Comparison of ENCODE assay signal across 8 mouse cellular contexts in the genomic region with DNA sequence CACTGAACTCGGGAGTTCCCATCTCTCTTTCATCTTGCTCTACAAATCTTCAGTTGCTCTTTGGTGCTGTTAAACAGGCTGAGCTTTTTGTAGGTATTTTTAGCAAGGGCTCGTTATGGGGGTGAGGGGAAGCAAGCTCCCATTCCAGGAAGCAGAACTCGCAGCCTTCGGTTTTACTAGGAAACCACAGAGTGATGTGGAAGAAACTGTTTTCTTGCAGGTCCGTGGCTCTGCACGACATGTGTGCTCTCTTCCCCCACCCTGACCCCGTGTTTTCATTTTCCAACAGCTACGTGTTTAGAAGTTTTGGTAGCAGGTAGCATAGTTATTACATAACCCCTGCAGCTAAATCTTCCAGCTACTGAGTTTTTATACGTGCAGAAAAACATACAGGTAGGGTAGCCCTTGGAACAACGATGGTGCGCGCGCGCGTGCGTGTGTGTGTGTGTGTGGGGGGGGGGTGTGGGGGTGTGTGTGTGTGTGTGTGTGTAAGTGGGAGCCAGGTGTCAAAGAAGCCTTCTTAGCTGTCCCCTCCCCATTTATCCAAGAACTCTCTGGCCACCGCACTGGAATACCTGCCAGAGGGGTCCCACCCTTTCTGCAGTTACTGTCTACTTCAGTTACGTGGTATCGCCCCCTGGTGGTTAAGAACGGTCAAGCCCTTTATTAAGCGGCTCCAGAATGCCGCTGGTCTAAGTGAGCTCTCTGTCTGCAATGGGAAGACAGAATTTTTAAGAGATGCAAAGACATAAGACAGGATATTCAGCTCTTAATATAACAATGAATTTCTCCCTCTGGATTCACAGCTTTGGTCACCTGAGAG. TPM values are rescaled to one million over a fixed set of nuclear protein-coding genes. Genes with fewer than 3 reads are reported as not detected.
DNase-seq lines count a peak whose midpoint lies in the region; ATAC-seq and TF ChIP-seq lines count a peak whose summit lies in the region.

No protein-coding gene starts in this region.

- no peak for TF ChIP-seq POLR2A in heart, adult 2 months (IDR thresholded peaks at IDR 0.05; ENCODE audit: insufficient read depth, low read depth, low read length)

- WGBS in heart, adult 2 months, result 35% methylated on average over 22 of the region's 22 CpGs
- WGBS in liver, embryonic 13.5 days (ENCODE audit: insufficient replicate concordance), result 14% methylated on average over 22 of the region's 22 CpGs
- WGBS in neural tube, embryonic 11.5 days, result 49% methylated on average over 22 of the region's 22 CpGs

- no peaks in the 10 kb centered on the region for H3K27me3 ChIP-seq in heart, adult 2 months (ENCODE audit: control insufficient read depth, insufficient read depth, low read length)
- H3K27me3 ChIP-seq in liver, embryonic 13.5 days, result no peaks in the 10 kb centered on the region
- no peaks in the 10 kb centered on the region for H3K27me3 ChIP-seq in neural tube, embryonic 11.5 days (ENCODE audit: control insufficient read depth, insufficient read depth, low read length)

- H3K9ac ChIP-seq in heart, adult 2 months (ENCODE audit: low read depth, low read length), result no peak overlapping the region; the same call in 1 of the 2 replicates
- no peak overlapping the region for H3K9ac ChIP-seq in liver, embryonic 13.5 days
- no peak overlapping the region for H3K9ac ChIP-seq in neural tube, embryonic 11.5 days (ENCODE audit: low read length)

- no peaks in the 10 kb centered on the region for H3K9me3 ChIP-seq in liver, embryonic 13.5 days (replicated peaks)
- no peaks in the 10 kb centered on the region for H3K9me3 ChIP-seq in neural tube, embryonic 11.5 days (ENCODE audit: control insufficient read depth, low read length)

- no peaks in the 10 kb centered on the region for H3K79me2 ChIP-seq in heart, adult 2 months (replicated peaks; ENCODE audit: control insufficient read depth, insufficient read depth, low read length)

- no peaks in the 10 kb centered on the region for H3K4me1 ChIP-seq in heart, adult 2 months (ENCODE audit: control insufficient read depth, insufficient read depth, low read length)
- peaks cover 8% of the 10 kb centered on the region for H3K4me1 ChIP-seq in liver, embryonic 13.5 days (replicated peaks)
- H3K4me1 ChIP-seq in neural tube, embryonic 11.5 days (ENCODE audit: control insufficient read depth, insufficient read depth, low read length), result no peaks in the 10 kb centered on the region

- intact Hi-C loops in heart, adult 2 months (cut with DNase I), result loop anchor here (5.0 kb wide), 2 partner anchors 59 to 79 kb away; no protein-coding TSS in a partner anchor

- H3K4me3 ChIP-seq in heart, adult 2 months, result 0 out of 2 replicates have a peak overlapping the region, but pooled peaks have one; percentile 7
- peak overlapping the region; percentile 40 for H3K4me3 ChIP-seq in liver, embryonic 13.5 days (replicated peaks)
- H3K4me3 ChIP-seq in neural tube, embryonic 11.5 days (ENCODE audit: low read depth, low read length), result no peak overlapping the region

- TF ChIP-seq EP300 in heart, adult 2 months (IDR thresholded peaks at IDR 0.05; ENCODE audit: insufficient read depth, low read depth, low read length), result no peak

- no peaks in the 10 kb centered on the region for H3K36me3 ChIP-seq in heart, adult 2 months (ENCODE audit: control insufficient read depth, insufficient read depth, low read length)
- no peaks in the 10 kb centered on the region for H3K36me3 ChIP-seq in liver, embryonic 13.5 days
- no peaks in the 10 kb centered on the region for H3K36me3 ChIP-seq in neural tube, embryonic 11.5 days (ENCODE audit: control insufficient read depth, insufficient read depth, low read length)

- H3K4me2 ChIP-seq in liver, embryonic 13.5 days, result peak overlapping the region; percentile 60
- H3K4me2 ChIP-seq in neural tube, embryonic 11.5 days (ENCODE audit: low read depth), result no peak overlapping the region

- H3K27ac ChIP-seq in heart, adult 2 months, result no peak overlapping the region
- no peak overlapping the region; the same call in 1 of the 2 replicates for H3K27ac ChIP-seq in liver, embryonic 13.5 days
- H3K27ac ChIP-seq in neural tube, embryonic 11.5 days (ENCODE audit: low read depth, low read length), result no peak overlapping the region

- peak; percentile 81 for DNase-seq in CD4-positive helper T cell, adult 2 months (ENCODE audit: low read depth, low spot score)
- peak; percentile 83 for DNase-seq in R1 (ENCODE audit: low read depth, low spot score)
- peak; percentile 92 for DNase-seq in embryo, embryonic 10.5 days (ENCODE audit: low spot score)
- peak in 1 of 2 experiments; percentile 58 for DNase-seq in heart, adult 2 months
- peak; percentile 65 for DNase-seq in kidney, adult 9 months
- DNase-seq in liver, embryonic 13.5 days, result peak; percentile 58
- peak; percentile 79 for DNase-seq in neural tube, embryonic 11.5 days (ENCODE audit: low spot score)
- DNase-seq in thymus, postnatal 10 days (ENCODE audit: low spot score in 2 of 2), result peak; percentile 63 to 79

- 0 out of 2 replicates have a peak, but pooled peaks have one; percentile 54 for ATAC-seq in liver, embryonic 13.5 days (ENCODE audit: low read depth)
- ATAC-seq in neural tube, embryonic 11.5 days (ENCODE audit: insufficient read depth, low FRiP score, low TSS enrichment), result no peak

- peak; percentile 85 for TF ChIP-seq CTCF in heart, adult 2 months (IDR thresholded peaks at IDR 0.05)

RNA-seq across cellular contexts. Expression of a gene that starts 15.5 kb away (rescaled TPM):
- total RNA-seq in heart, adult 2 months (2021), result 10 to 100 TPM; 43.3 to 49.6 TPM
- 34.9 and 39.4 TPM in 2 replicates for polyA plus RNA-seq in heart, adult 2 months (2012; rRNA removed)
- polyA plus RNA-seq in liver, embryonic 13.5 days (2015; fragmentation: Nextera tagmentation; extraction: Ambion mirVana), result 109 and 121 TPM in 2 replicates
- polyA plus RNA-seq in neural tube, embryonic 11.5 days (2014; fragmentation: Nextera tagmentation; extraction: Ambion mirVana), result 613 and 627 TPM in 2 replicates

RNA-seq across cellular contexts. Expression of a gene that starts 27.1 kb away (rescaled TPM):
- total RNA-seq in heart, adult 2 months (2021), result 1 to 10 TPM; 1.1 to 1.2 TPM
- polyA plus RNA-seq in heart, adult 2 months (2012; rRNA removed), result 1.7 and 2.1 TPM in 2 replicates
- 5.7 and 5.9 TPM in 2 replicates for polyA plus RNA-seq in liver, embryonic 13.5 days (2015; fragmentation: Nextera tagmentation; extraction: Ambion mirVana)
- 0.26 and 0.44 TPM in 2 replicates for polyA plus RNA-seq in neural tube, embryonic 11.5 days (2014; fragmentation: Nextera tagmentation; extraction: Ambion mirVana)
